Mouse (Mus musculus) urinary bladder, postnatal 25 days (tissue): ENCODE measurements around the gene Kdsr.
"Not testable (repeated sequence)": the region's sequence is repeated elsewhere in the genome, so short reads cannot be mapped to it uniquely, and the experiment has no call there.

Source experiments
- DNase-seq: peaks from one replicate; pipeline ENCODE4 v3.0.0; 2022; ENCODE audit warnings: low spot score

Kdsr gene

DNA sequence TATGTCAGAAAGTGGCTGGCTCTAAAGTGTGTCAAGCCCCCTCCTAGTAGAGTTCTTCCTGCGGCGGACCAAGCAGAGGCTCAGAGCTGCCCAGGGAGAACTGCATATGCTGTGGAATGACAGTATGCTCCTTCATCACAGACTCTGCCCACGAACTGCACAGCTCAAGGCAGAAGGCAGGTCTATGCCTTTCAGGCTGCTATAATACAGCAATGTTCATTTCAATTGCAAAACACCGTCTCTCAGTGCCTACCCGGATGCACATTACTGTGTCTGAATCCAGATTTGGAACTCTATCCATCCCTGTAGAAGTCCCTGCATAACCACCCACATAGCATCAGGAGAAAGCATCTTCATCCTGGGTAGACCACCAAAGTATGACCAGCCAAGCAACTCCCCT, 19.7 kb downstream of the Kdsr start:
- DNase-seq, result no peak

DNA sequence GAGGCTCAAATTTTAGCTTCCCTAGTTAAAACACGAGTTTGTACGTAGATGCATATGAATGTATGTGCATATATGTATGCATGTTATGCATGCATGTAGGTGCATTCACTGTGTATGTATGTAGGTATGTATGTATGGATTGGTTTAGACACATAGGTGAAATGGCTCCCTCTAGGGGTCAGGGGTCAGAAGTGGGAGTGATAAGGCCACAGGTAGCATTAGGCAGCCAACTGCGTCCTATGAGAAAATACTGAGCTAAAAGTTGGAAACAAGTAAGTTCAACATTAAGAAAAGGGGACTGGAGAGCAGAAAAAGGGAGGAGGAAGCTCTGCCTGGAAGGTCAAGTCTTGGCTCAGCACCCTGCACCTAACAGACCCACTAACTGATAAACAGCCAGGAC, 21.4 kb downstream of the Kdsr start:
- no peak for DNase-seq

DNA sequence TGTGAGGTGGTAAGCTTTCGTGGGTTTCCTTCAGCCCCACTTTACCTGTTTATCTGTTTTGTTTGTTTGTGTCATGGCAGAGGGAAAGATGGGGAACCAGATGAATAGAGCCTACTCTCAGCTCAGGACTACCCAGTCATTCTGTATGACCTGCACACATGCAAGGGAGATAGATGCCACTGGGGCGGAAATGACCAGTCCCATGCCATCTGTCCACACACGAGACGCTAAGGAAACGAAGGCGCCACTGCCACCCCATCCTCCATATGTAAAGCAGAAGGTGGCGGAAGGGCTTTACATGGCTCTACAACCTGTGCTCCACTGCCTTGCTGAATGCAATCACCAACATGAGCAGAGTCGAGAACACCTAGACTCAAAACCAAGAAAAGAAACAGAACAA, 23.3 kb downstream of the Kdsr start:
- no peak for DNase-seq

DNA sequence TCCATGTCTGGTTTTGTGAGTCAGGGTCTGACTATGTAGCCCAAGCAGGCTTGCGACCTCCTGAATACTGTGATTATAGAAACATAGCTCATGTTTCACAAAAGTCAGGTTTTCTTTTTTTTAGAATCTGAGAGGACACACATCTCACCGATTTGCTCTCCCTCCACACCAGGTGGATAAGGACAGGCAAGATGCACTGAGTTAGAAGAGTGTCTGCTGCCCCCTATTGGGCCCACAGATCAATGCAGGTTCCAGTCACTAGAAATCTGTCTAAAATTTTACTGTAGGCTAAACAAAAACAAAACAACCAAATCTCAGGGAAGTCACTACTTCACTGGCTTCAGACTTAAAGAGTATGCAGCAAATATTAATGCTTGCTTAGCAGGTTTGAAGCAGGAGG, 23.9 kb downstream of the Kdsr start:
- DNase-seq, result no peak

DNA sequence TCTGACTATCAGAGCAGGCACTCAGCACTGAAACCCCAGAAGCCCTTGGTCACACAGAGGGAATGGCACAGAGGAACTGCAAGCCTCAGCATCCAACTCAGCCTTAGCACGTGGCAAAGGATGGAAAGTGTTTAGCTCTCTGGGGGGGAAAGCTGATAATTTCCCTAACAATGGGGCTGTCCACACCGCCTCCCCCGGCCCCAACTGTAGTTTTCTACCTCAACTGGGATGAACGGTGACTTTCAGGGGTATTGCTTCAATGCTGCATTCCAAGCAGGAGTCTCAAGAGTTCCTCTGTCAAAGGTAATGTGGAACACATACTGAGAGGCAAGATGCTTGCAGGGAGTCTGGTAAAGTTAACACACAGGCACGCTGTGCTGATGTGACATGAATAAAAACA, 37.5 kb downstream of the Kdsr start:
- DNase-seq, result no peak

DNA sequence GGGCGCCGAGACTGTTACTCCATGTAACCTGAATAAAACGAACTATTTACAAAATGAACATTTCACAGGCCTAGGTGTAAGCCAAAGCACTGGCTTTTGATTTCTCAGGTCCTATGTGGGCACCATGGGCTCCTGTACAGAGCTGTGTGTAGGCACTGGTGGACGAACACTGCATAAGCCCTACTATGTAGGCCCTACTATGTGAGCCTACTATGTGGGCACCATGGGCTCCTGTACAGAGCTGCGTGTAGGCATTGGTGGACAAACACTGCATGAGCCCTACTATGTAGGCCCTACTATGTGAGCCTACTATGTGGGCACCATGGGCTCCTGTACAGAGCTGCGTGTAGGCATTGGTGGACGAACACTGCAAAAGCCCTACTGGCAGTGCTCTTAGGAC, 41.8 kb downstream of the Kdsr start:
- DNase-seq, result not testable (repeated sequence)

DNA sequence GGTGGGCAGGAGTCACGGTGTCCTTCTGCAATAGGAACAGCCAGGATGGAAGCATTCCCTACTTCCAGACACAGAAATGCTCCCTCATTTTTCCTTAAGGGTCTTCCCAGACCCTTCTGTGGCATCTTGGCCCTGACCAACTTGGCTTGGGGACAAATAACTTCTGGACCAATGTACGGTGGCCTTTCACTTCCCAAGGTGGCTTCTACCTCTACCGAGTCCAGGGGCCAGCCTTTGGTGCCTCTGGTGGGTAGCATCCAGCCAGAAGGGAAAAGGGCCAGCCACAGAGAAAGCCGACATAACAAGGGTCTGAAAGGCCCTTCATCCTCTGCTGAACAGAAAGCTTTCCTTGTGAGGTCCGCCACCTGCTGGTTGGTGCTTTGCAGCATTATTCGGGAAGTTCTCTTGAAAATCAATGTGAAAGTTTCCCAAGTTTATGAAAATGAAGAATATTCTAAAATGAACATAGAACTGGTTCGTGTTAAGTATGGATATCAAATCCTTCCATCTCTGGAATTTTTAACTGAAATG, 42.4 kb downstream of the Kdsr start:
- peak; percentile 66 for DNase-seq

DNA sequence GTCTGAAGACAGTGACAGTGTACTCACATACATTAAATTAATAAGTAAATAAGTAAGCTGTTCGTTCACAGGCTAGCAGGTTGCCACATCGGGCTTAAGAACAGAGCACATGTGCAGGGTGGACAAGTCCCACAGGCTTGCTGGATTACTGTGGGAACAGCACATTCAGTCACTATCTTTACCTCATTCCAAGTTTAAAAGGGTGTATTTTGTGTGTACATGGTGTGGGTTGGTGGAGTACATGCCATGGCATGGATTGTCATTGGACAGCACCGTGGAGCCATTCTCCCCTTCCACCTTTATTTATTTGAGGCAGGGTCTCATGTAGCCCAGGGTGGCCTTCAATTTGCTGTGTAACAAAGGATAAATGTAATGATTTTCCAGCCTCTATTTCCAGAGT, 43.4 kb downstream of the Kdsr start:
- DNase-seq, result no peak

DNA sequence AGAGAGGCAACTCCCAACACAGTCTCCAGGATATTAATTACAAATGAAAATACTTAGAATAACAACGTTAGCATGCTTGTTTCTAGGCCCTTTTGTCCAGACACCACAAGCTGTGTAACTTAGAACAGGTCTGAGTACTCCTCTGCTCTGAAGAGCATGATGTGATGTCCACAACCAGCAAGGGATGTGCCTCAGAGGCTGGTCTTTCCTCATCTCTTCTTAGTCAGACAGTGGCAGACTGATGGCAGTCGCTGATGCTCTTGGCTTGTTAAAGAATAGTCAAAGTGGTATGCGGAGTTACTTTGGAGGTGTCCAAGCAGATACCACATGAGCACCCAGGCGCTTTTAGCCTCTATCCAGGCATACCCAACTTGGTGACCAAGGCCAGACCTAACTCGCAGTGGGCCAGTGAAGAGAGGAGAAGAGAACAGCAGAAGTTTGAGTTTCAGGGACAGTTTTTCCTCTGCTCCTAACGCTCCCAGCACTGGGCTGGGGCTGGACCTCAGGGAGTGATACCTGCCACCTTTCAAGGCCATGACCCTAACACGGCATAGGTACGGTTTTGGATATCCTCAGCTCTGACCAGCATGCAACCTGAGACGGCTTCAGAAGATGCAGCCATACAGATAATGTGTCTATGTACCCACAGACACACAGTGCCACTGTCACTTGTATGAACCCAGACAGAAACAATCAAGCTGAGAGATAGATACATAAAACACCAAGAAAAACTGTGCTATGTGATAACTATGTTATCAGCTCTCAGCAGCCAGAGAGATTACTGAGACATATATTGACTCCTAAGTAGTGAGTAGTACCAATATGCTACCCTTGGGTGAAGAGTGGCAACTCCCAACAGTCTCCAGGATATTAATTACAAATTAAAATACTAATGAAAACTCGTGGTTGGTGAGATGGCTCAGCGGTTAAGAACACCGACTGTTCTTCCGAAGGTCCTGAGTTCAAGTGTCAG, 44.1 kb downstream of the Kdsr start:
- DNase-seq, result no peak

DNA sequence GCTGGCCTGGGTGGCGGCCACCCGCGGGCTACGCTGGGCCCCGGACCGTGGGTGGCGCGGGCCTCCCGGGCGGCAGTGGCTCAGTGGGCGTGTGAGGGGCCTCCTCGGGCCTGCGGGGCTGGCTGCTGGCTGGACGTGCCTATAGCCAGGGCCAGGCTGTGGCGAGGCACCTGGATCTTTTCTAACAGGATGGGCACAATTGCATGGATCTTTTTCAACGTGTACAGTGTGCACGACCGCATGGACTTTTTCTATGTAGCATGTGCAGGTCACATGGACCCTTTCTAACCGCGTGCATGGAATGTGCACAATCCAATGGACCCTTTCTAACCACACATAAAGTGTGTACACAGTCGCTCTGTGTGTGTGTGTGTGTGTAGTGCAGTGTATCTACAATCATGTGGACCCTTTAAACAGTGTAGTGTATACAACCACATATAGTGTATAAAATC, 45.0 kb downstream of the Kdsr start:
- no peak for DNase-seq

DNA sequence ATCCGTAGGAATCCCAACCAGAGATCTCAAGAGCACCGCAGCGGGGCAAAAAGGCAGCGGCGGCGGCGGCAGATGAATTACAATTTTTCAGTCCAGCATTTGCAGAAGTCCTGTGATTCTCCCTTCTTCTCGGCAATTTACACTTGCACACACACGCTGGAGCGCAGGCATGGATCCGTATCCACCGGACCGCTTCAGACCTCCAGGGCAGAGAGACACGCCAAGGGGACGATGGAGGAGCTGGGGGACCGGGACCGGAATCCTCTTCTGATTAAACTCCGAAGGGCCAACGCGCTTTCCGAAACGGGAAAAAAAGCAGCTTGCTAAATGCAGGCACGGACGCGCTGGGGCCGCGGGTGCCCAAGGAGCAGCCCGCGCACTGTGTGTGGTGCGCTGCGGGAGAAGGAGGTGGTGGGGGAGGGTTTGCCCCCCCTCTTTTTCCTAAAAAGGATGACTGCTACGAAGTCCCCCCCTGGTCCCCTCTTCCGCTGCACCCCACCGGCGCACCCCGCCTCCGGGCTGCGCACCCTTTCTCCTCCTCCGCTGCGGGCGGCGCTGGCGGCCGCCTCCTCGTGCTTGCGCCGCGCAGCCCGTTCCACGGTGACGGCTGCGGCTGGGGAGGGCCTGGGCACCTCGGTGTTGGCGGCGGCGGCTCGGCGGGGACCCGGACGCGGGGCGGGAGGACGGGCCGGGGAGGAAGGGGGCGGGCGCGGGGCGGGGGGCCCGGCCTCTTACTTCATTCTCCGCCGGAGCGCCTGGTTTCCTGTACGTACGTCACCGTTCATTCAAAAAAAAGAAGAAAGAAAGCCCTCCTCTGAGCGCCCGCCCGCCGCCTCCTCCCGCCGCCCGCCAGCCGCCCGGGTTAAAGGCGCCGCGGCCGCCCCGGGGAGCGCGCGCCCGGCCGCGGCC, 45.7 kb downstream of the Kdsr start, which contains the start of gene Bcl2:
Gene Bcl2, minus strand, starts transcription at position 654 of the 909 bp plus-strand sequence.
- DNase-seq, result peak; percentile 60

DNA sequence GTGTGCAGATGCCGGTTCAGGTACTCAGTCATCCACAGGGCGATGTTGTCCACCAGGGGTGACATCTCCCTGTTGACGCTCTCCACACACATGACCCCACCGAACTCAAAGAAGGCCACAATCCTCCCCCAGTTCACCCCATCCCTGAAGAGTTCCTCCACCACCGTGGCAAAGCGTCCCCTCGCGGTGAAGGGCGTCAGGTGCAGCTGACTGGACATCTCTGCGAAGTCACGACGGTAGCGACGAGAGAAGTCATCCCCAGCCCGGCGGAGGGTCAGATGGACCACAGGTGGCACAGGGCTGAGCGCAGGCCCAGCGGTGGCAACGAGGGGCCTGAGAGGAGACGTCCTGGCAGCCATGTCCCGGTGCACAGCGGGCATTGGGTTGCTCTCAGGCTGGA, 47.2 kb downstream of the Kdsr start:
- peak; percentile 27 for DNase-seq

DNA sequence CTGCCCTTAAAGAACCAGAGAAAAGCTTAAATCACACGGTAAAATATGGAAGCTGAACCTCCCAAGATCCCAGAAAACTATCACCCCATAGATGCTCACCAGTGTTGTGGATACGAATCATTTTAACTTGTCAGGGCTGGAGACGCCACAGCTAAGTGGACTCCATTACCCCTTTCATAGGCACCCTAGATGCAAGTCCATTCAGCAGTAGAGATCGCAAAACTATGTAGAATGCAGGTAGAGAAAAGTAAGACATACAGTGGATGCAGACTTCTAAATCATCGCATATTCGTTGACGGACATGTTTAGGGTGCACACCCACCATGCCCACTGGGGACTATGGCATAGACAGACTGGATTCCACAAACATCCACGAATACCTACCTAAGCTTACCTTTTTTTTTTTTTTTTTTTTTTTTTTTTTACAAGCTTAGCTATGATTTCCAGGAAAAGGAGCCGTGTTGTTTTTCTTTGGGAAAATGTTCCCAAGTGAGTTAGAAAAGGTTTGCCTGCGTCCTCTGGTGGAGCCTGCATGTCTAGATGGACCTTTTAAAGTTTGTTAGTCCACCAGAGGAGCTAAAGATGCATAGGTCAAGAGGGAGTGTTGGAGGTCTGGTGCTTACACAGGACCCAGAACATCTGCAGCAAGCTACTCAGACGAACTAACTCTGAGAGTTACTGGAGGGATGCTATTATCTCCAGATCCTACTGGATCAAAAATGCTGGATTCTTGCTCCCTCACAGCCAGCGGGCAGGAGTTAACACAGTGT, 48.0 kb downstream of the Kdsr start:
- DNase-seq, result no peak

DNA sequence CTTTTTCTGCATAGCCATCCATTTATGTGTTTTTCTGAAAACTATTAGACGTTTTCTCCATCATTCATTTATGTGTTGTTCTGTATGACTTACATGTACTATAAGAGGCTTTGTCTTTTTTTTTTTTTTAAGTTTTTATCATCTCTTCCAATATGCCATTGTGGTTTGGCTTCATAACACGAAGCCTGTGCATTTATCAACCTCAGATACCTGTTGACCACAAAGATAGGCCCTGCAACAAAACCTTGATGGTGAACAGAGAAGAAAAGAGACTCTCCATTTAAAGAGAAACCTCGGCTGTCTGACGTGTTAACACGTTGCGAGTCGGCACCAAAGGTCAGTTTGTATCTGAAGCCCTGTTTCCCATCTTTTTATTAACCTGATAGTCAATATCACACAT, 49.3 kb downstream of the Kdsr start:
- DNase-seq, result no peak

DNA sequence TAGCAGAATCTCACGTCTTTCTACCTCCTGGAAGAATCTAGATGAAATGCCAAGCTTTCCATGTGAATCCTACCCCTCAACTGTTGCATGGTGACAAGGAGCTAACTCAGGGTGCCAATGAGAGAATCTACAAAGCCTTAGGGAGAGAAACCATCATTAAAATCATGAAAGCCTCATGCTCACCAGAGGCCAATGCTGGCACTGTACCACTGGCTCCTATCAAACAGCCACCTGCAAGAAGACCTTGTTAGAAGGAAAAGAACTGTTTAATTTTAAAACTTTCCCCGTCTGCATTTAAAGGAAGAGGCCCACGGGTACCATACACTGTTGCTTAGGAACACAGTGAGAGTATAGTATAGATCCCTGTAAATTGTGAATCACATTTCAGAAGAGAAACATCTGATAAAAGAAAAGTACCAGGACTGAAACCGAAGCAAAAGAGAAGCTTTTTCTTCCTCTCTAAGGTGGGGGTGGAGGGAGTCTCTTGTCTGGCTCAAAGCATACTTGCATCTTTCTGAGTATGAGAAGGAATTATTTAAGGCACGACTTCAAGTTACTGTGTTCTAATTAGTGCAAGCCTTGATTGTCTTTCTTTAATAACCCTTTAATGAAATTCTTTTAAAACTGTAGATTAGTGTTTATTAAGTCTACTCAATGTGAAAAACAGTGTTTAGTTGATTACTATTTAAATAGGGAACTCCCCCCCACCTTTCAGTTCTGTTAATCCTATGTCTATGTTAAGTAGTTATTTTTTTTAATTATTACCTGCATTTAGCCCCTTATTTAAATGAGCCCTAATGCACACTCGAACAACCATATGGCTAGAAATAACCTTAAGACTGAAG, 52.3 kb downstream of the Kdsr start:
- no peak for DNase-seq

DNA sequence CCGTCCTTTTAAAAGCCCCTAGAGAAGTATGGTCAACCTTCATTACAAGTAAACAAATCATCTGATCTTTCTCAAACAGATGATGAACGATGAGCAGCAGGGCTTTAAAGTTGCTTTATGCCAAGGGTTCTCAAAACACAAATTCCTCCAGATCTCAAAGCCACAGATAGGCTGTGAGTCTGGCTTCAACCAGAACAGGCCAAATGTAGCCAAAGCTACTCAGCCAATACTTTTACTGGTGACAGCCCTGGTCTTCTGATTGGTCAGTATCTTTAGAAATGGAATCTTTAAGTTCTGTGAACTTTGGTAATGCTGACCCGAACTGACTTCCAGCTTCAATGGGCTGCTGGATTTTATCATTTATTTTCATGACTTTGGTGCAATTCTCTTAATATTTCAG, 56.3 kb downstream of the Kdsr start:
- no peak for DNase-seq

DNA sequence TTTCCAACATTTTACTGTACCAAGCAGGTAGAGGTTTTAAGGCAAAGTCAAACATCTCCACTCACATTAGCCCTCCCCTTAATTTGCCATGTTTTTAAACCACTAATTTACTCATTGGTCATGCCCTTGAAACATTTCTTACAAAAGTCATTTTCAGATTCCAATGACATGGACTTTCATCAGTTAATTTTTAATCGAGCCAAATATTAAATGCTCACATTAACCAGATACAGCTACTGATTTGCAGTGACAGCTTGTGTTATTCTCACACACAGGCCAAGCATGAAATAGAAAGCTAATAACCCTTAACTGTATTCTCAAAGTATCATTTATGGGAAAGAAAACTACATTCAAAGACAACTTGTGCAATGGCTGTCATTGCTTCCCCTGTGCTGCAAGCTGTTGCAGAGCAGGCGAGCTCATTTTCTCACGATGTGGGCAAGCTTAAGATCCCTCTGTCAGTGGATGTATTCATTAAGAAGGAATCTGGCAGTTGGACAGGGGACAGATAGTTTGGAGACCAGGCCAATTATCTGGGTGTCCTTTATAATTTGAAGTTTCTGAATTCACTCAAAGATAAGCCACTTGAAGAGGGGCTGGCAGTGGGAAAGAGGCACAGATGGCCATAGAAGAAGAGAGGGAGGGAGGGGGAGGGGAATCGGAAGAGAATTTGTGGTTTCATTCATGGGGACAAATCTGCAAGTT, 56.9 kb downstream of the Kdsr start:
- no peak for DNase-seq

DNA sequence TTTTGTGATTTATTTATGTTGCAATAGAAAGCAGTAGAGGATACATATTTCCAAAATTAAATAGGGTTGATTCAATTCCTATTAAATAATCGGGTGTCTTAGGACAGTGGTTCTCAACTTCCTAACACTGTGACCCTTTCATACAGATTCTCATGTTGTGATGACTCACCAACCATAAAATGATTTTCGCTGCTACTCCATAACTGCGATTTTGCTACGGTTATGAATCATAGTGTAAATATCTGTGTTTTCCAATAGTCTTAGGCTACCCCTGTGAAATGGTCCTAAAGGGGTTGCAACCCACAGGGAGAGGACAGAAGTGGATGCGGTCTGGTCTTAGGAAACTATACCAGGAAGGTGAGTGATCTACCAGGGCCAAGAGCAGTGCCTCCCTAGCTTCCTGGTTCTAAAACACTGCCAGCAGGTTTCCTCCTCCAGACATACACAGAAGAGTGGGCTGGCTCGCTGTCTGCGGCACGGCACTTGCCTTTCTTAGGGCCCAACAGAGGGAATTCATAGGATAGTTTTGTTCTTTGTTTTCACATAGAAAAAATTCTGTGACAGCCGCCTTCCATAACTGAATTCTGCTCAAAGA, 58.9 kb downstream of the Kdsr start:
- no peak for DNase-seq

DNA sequence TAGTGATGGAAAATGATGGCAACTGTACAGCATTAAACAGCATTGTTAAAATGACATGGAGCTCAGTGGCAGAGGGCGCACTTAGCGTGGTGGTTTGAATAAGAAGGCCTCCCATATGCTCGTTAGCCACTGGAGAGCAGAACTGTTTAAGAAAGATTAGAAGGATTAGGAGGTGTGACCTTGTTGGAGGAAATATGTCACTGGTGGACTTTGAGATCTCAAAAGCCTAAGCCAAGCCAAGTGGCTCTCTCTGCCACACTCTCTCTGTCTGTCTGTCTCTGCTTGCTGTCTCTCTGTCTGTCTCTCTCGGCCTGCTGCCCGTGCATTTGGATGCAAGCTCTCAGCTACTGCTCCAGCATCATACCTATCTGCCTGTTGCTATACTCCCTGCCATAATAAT, 63.1 kb downstream of the Kdsr start:
- no peak for DNase-seq

DNA sequence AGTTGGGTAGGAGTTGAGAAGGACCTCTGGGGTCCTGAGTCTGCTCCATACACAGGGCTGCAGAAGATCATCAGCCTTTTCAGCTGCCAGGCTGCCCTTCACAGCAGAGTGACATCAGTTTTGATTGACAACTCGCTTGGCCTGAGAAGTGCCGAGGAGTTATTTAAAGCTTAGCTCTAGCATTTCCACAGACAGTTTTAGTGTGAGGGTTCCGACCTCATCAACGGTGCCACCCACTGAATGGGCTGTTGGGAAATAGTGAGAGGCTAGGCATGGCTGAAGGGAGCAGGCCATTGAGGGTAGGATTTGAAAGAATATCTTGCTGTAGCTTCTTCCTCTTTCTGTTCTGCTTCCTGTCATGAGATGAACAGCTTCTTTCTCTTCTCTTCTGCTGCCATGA, 63.9 kb downstream of the Kdsr start:
- DNase-seq, result no peak
